ENCODE assay signal across 20 mouse cellular contexts in genomic region chr11:40603008-40603407, GRCm38 (mm10).
DNase-seq lines count a peak whose midpoint lies in the region; ATAC-seq and TF ChIP-seq lines count a peak whose summit lies in the region.
"Had no signal": no experiment of that assay in that cellular context is flagged by ENCODE, and none has a peak within 500 bp of the region (broad histone marks: within the 10 kb centered on the region; RNA-seq: fewer than 3 reads in every experiment).

No protein-coding gene starts in this region.

- no peaks in the 10 kb centered on the region for H3K79me2 ChIP-seq in MEL (ENCODE audit: control insufficient read depth, insufficient read depth, low read length, poor library complexity)

- no peak for DNase-seq in hindbrain, embryonic 14.5 days (ENCODE audit: low spot score)
- no peak for DNase-seq in MEL (ENCODE audit: low read depth, low spot score)
- no peak for DNase-seq in T-cell, adult 2 months (ENCODE audit: low spot score)
- DNase-seq in ovary, postnatal 14 days (ENCODE audit: low spot score), result no peak
- DNase-seq: adrenal gland, adult 8-10 months; adrenal gland, postnatal 14 days; adrenal gland, postnatal 36 days; cerebellum, adult 11-12 months; cerebellum, adult 2 months; cerebellum, adult 9-10 months; cerebellum, postnatal 10 days; cerebellum, postnatal 25 days; forebrain, postnatal 0 days had no signal

- no peak for TF ChIP-seq POLR2A in MEL (IDR thresholded peaks at IDR 0.05; ENCODE audit: control insufficient read depth in 1 of 2, insufficient read depth in 1 of 2, low read depth in 1 of 2, low read length in 2 of 2, poor library complexity in 1 of 2)

- H3K9me3 ChIP-seq in hindbrain, embryonic 13.5 days, result no peaks in the 10 kb centered on the region
- no peaks in the 10 kb centered on the region for H3K9me3 ChIP-seq in hindbrain, embryonic 14.5 days (ENCODE audit: control insufficient read depth, low read length)
- no peaks in the 10 kb centered on the region for H3K9me3 ChIP-seq in midbrain, embryonic 13.5 days
- H3K9me3 ChIP-seq in midbrain, embryonic 15.5 days, result no peaks in the 10 kb centered on the region
- no peaks in the 10 kb centered on the region for H3K9me3 ChIP-seq in MEL (replicated peaks; ENCODE audit: insufficient read depth, low read length)
- H3K9me3 ChIP-seq in embryonic facial prominence, embryonic 13.5 days, result no peaks in the 10 kb centered on the region
- H3K9me3 ChIP-seq: forebrain, embryonic 13.5 days; forebrain, embryonic 15.5 days had no signal

- peaks cover 17% of the 10 kb centered on the region for H3K4me1 ChIP-seq in hindbrain, embryonic 13.5 days (replicated peaks)
- peaks cover 18% of the 10 kb centered on the region for H3K4me1 ChIP-seq in hindbrain, embryonic 14.5 days (replicated peaks; ENCODE audit: control insufficient read depth, insufficient read depth, low read length)
- H3K4me1 ChIP-seq in midbrain, embryonic 13.5 days (replicated peaks), result peaks cover 17% of the 10 kb centered on the region
- peaks cover 17% of the 10 kb centered on the region for H3K4me1 ChIP-seq in midbrain, embryonic 15.5 days
- no peaks in the 10 kb centered on the region for H3K4me1 ChIP-seq in MEL (ENCODE audit: control insufficient read depth in 1 of 2, insufficient read depth in 2 of 2, low read length in 2 of 2)
- H3K4me1 ChIP-seq in embryonic facial prominence, embryonic 13.5 days, result peaks cover 4% of the 10 kb centered on the region

- 97% methylated on average over 9 of the region's 9 CpGs for WGBS in hindbrain, embryonic 13.5 days
- WGBS in hindbrain, embryonic 14.5 days, result 98% methylated on average over 9 of the region's 9 CpGs
- WGBS in midbrain, embryonic 13.5 days, result 96% methylated on average over 9 of the region's 9 CpGs
- WGBS in midbrain, embryonic 15.5 days, result 95% methylated on average over 9 of the region's 9 CpGs
- WGBS in embryonic facial prominence, embryonic 13.5 days, result 93% methylated on average over 9 of the region's 9 CpGs

- no peak overlapping the region for H3K4me2 ChIP-seq in hindbrain, embryonic 13.5 days
- H3K4me2 ChIP-seq in hindbrain, embryonic 14.5 days (replicated peaks), result no peak overlapping the region
- H3K4me2 ChIP-seq in midbrain, embryonic 13.5 days (replicated peaks), result no peak overlapping the region
- no peak overlapping the region for H3K4me2 ChIP-seq in midbrain, embryonic 15.5 days
- no peak overlapping the region for H3K4me2 ChIP-seq in embryonic facial prominence, embryonic 13.5 days
- H3K4me2 ChIP-seq: forebrain, embryonic 13.5 days; forebrain, embryonic 15.5 days had no signal

- no peaks in the 10 kb centered on the region for H3K27me3 ChIP-seq in hindbrain, embryonic 13.5 days
- H3K27me3 ChIP-seq in hindbrain, embryonic 14.5 days (ENCODE audit: control insufficient read depth, insufficient read depth, low read length), result no peaks in the 10 kb centered on the region
- H3K27me3 ChIP-seq in midbrain, embryonic 13.5 days, result no peaks in the 10 kb centered on the region
- no peaks in the 10 kb centered on the region for H3K27me3 ChIP-seq in midbrain, embryonic 15.5 days (replicated peaks)
- H3K27me3 ChIP-seq in MEL (ENCODE audit: control insufficient read depth in 1 of 2, insufficient read depth in 2 of 2, low read length in 2 of 2), result no peaks in the 10 kb centered on the region
- no peaks in the 10 kb centered on the region for H3K27me3 ChIP-seq in embryonic facial prominence, embryonic 13.5 days
- H3K27me3 ChIP-seq: forebrain, embryonic 13.5 days; forebrain, embryonic 15.5 days had no signal

- no peaks in the 10 kb centered on the region for H3K36me3 ChIP-seq in hindbrain, embryonic 13.5 days
- H3K36me3 ChIP-seq in hindbrain, embryonic 14.5 days (replicated peaks; ENCODE audit: control insufficient read depth, insufficient read depth), result no peaks in the 10 kb centered on the region
- H3K36me3 ChIP-seq in midbrain, embryonic 13.5 days, result no peaks in the 10 kb centered on the region
- H3K36me3 ChIP-seq in midbrain, embryonic 15.5 days (replicated peaks), result no peaks in the 10 kb centered on the region
- H3K36me3 ChIP-seq in MEL (ENCODE audit: control insufficient read depth in 1 of 2, insufficient read depth in 2 of 2, low read length in 2 of 2), result no peaks in the 10 kb centered on the region
- no peaks in the 10 kb centered on the region for H3K36me3 ChIP-seq in embryonic facial prominence, embryonic 13.5 days
- H3K36me3 ChIP-seq: forebrain, embryonic 15.5 days had no signal

- TF ChIP-seq CTCF in MEL (IDR thresholded peaks at IDR 0.05 in 2 of 3, conservative IDR thresholded peaks at IDR 0.05 in 1 of 3; ENCODE audit: control insufficient read depth in 1 of 3, insufficient read depth in 1 of 3, low read depth in 2 of 3, low read length in 3 of 3, poor library complexity in 1 of 3, severe bottlenecking in 1 of 3), result no peak

- no peak overlapping the region for H3K4me3 ChIP-seq in hindbrain, embryonic 13.5 days
- no peak overlapping the region for H3K4me3 ChIP-seq in hindbrain, embryonic 14.5 days (replicated peaks; ENCODE audit: low read length)
- no peak overlapping the region for H3K4me3 ChIP-seq in midbrain, embryonic 13.5 days (replicated peaks)
- H3K4me3 ChIP-seq in midbrain, embryonic 15.5 days, result no peak overlapping the region
- no peak overlapping the region for H3K4me3 ChIP-seq in MEL (ENCODE audit: control insufficient read depth in 1 of 2, insufficient read depth in 1 of 2, low read depth in 2 of 2, low read length in 2 of 2)
- H3K4me3 ChIP-seq in embryonic facial prominence, embryonic 13.5 days, result no peak overlapping the region
- H3K4me3 ChIP-seq: forebrain, embryonic 13.5 days; forebrain, embryonic 15.5 days had no signal

- TF ChIP-seq RAD21 in MEL (IDR thresholded peaks at IDR 0.05; ENCODE audit: low read depth, low read length), result no peak

- no peak overlapping the region for H3K9ac ChIP-seq in hindbrain, embryonic 13.5 days
- no peak overlapping the region for H3K9ac ChIP-seq in hindbrain, embryonic 14.5 days
- no peak overlapping the region for H3K9ac ChIP-seq in midbrain, embryonic 13.5 days (replicated peaks)
- H3K9ac ChIP-seq in midbrain, embryonic 15.5 days, result no peak overlapping the region
- no peak overlapping the region for H3K9ac ChIP-seq in MEL (ENCODE audit: control insufficient read depth, low read depth, low read length, poor library complexity, severe bottlenecking)
- no peak overlapping the region for H3K9ac ChIP-seq in embryonic facial prominence, embryonic 13.5 days
- H3K9ac ChIP-seq: forebrain, embryonic 13.5 days; forebrain, embryonic 15.5 days; forebrain, postnatal 0 days had no signal

- no peak overlapping the region for H3K27ac ChIP-seq in hindbrain, embryonic 13.5 days
- no peak overlapping the region for H3K27ac ChIP-seq in hindbrain, embryonic 14.5 days
- no peak overlapping the region for H3K27ac ChIP-seq in midbrain, embryonic 13.5 days
- no peak overlapping the region for H3K27ac ChIP-seq in midbrain, embryonic 15.5 days
- no peak overlapping the region for H3K27ac ChIP-seq in MEL (ENCODE audit: control insufficient read depth, low read depth, low read length)
- H3K27ac ChIP-seq in embryonic facial prominence, embryonic 13.5 days, result no peak overlapping the region
- H3K27ac ChIP-seq: forebrain, embryonic 13.5 days; forebrain, embryonic 15.5 days had no signal

- ATAC-seq in hindbrain, embryonic 13.5 days (ENCODE audit: low FRiP score), result 0 out of 2 replicates have a peak, but pooled peaks have one; percentile 52
- ATAC-seq in hindbrain, embryonic 14.5 days (ENCODE audit: low FRiP score), result no peak
- ATAC-seq in midbrain, embryonic 13.5 days, result 0 out of 2 replicates have a peak, but pooled peaks have one; percentile 22
- ATAC-seq in midbrain, embryonic 15.5 days (replicated peaks), result no peak
- peak; percentile 20; the same call in 1 of the 2 replicates for ATAC-seq in embryonic facial prominence, embryonic 13.5 days (ENCODE audit: insufficient number of reproducible peaks, insufficient read depth, low FRiP score, low TSS enrichment, low read depth)
- ATAC-seq: activated CD4-positive, CD25-positive, alpha-beta regulatory T cell, adult 4 months; forebrain, embryonic 13.5 days; forebrain, embryonic 15.5 days; forebrain, postnatal 0 days had no signal

- no peak for TF ChIP-seq EP300 in MEL (IDR thresholded peaks at IDR 0.05; ENCODE audit: low read depth in 1 of 2, low read length in 2 of 2)

TF ChIP-seq in MEL, 35 proteins besides CTCF, POLR2A, EP300 and RAD21:
- TF ChIP-seq POLR2AphosphoS5 (IDR thresholded peaks at IDR 0.05; ENCODE audit: borderline replicate concordance, low read depth, low read length), result peak; percentile 82; the same call in 1 of the 2 replicates
- no peak for TF ChIP-seq TAL1 (IDR thresholded peaks at IDR 0.05; ENCODE audit: low read length)
- no peak for TF ChIP-seq BHLHE40 (IDR thresholded peaks at IDR 0.05; ENCODE audit: borderline replicate concordance, low read depth, low read length)
- TF ChIP-seq JUND (IDR thresholded peaks at IDR 0.05; ENCODE audit: low read depth, low read length), result no peak
TF ChIP-seq in MEL: peak in this region for 1.

Comparison
In these comparisons a context has a peak if more than half of its experiments do, and no peak if none do; other contexts are left out.
1. ATAC-seq: peak in hindbrain, embryonic 13.5 days (single experiment), midbrain, embryonic 13.5 days (single experiment) and embryonic facial prominence, embryonic 13.5 days (single experiment); none in hindbrain, embryonic 14.5 days (single experiment) and midbrain, embryonic 15.5 days (single experiment).